Comparison of ENCODE assay signal across 8 mouse cellular contexts in the genomic region with DNA sequence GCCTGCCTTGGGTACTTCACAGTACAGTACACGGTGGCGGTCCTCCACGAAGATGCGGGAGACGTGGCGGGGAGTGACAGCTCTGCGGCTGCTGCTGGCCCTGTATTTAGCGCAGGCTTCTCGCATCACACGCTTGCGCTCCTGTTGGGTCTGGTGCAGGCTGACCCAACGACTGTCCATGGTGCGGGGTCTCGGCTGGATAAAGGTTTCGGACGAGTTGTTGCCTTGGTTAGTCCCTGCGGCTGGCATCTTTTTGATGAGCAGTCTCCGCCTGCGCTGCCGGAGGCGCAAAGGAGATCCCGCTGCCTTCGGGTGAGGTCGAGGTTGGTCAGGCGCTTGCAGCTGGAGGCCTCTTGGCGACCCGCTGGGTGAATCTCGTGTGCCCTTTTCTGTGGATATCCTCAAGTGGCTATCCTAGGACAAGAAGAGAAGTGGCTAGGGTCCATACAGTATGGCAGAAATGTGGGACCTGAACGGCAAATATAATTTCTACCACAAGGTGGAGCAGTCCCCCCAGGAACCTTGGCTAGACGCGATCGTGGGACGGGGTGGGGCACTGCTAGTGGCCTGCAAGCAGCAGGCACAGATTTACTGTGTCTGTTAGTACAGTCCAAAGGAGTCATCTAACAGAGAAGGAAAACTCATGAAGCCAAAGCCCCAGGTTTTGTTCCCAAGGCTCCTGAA. TPM values are rescaled to one million over a fixed set of nuclear protein-coding genes. Genes with fewer than 3 reads are reported as not detected.
DNase-seq lines count a peak whose midpoint lies in the region; ATAC-seq lines count a peak whose summit lies in the region.

No protein-coding gene starts in this region.

- peak; percentile 37; the same call in 1 of the 2 replicates for ATAC-seq in embryonic facial prominence, embryonic 12.5 days (ENCODE audit: insufficient number of reproducible peaks, insufficient read depth, low FRiP score, low TSS enrichment)
- ATAC-seq in midbrain, embryonic 13.5 days: peak; percentile 43

- peaks cover 13% of the 10 kb centered on the region; the same call in 1 of the 2 replicates for H3K4me1 ChIP-seq in embryonic facial prominence, embryonic 12.5 days
- H3K4me1 ChIP-seq in midbrain, embryonic 13.5 days (replicated peaks): peaks cover 27% of the 10 kb centered on the region

- peak overlapping the region; percentile 54 for H3K4me2 ChIP-seq in embryonic facial prominence, embryonic 12.5 days (replicated peaks)
- H3K4me2 ChIP-seq in midbrain, embryonic 13.5 days (replicated peaks): peak overlapping the region; percentile 57

- H3K36me3 ChIP-seq in embryonic facial prominence, embryonic 12.5 days: no peaks in the 10 kb centered on the region
- no peaks in the 10 kb centered on the region for H3K36me3 ChIP-seq in midbrain, embryonic 13.5 days

- no peak overlapping the region for H3K27ac ChIP-seq in embryonic facial prominence, embryonic 12.5 days
- H3K27ac ChIP-seq in midbrain, embryonic 13.5 days: no peak overlapping the region

- DNase-seq in 416B (ENCODE audit: low read depth): peak; percentile 53
- DNase-seq in adrenal gland, postnatal 14 days: peak; percentile 85
- peak; percentile 79 for DNase-seq in heart, adult 8-10 months (ENCODE audit: low spot score)
- peak; percentile 80 for DNase-seq in kidney, adult 18-20 months
- DNase-seq in left cerebral cortex, postnatal 4 days: peak; percentile 82
- DNase-seq in spleen, postnatal 36 days (ENCODE audit: low spot score in 2 of 2): peak; percentile 17 to 20

- 8% methylated on average over 33 of the region's 33 CpGs for WGBS in embryonic facial prominence, embryonic 12.5 days
- 5% methylated on average over 33 of the region's 33 CpGs for WGBS in midbrain, embryonic 13.5 days

- H3K9me3 ChIP-seq in embryonic facial prominence, embryonic 12.5 days: no peaks in the 10 kb centered on the region
- no peaks in the 10 kb centered on the region for H3K9me3 ChIP-seq in midbrain, embryonic 13.5 days

- H3K9ac ChIP-seq in embryonic facial prominence, embryonic 12.5 days: 0 out of 2 replicates have a peak overlapping the region, but pooled peaks have one; percentile 15
- H3K9ac ChIP-seq in midbrain, embryonic 13.5 days (replicated peaks): peak overlapping the region; percentile 40; the same call in 1 of the 2 replicates

- intact Hi-C loops in left cerebral cortex, postnatal 4 days (cut with DNase I): loop anchor here (2.0 to 10.0 kb wide), 3 partner anchors 41 to 589 kb away; no protein-coding TSS in a partner anchor

- H3K4me3 ChIP-seq in embryonic facial prominence, embryonic 12.5 days: peak overlapping the region; percentile 27
- peak overlapping the region; percentile 34 for H3K4me3 ChIP-seq in midbrain, embryonic 13.5 days (replicated peaks)

- peaks cover 43% of the 10 kb centered on the region for H3K27me3 ChIP-seq in embryonic facial prominence, embryonic 12.5 days
- peaks cover 40% of the 10 kb centered on the region for H3K27me3 ChIP-seq in midbrain, embryonic 13.5 days

RNA-seq across cellular contexts. Expression of a gene that starts 19.4 kb away (rescaled TPM):
- total RNA-seq in adrenal gland, postnatal 14 days (2021): 14.5 and 20.5 TPM in 2 replicates
- 54.5 and 61.6 TPM in 2 replicates for polyA plus RNA-seq in embryonic facial prominence, embryonic 12.5 days (2016; fragmentation: Nextera tagmentation; extraction: Ambion mirVana)
- total RNA-seq in heart, adult 8-10 months (2022): 1 to 10 TPM; 2.4 to 3.9 (median 3.2) TPM
- total RNA-seq in left cerebral cortex, postnatal 4 days (2021): 10 to 100 TPM; 41.6 to 47.3 TPM
- 35.2 and 42.8 TPM in 2 replicates for polyA plus RNA-seq in midbrain, embryonic 13.5 days (2015; fragmentation: Nextera tagmentation; extraction: Ambion mirVana)

Comparison
In these comparisons a context has a peak if more than half of its experiments do, and no peak if none do; other contexts are left out.
1. DNase-seq: peak in every context shown above with its lines; median percentile 85 in adrenal gland, postnatal 14 days; 82 in left cerebral cortex, postnatal 4 days; 80 in kidney, adult 18-20 months; 79 in heart, adult 8-10 months; 53 in 416B; 18 in spleen, postnatal 36 days.